Mouse (Mus musculus) CH12.LX (cell line): ENCODE data around the gene Socs1.
A peak's percentile ranks its signal among the peaks of the same experiment; 100 is the strongest.

Source experiments
- CTCF ChIP-seq, 2 experiments: IDR thresholded peaks in 1 of 2; conservative IDR thresholded peaks in 1 of 2; 2 replicates each; pipeline ENCODE4 v1.5.1; 2011 to 2012; ENCODE audit warnings: low read depth in 2 of 2, low read length in 2 of 2, improper control_type of control experiment in 1 of 2, inconsistent platforms in 1 of 2, mild to moderate bottlenecking in 1 of 2, moderate library complexity in 1 of 2
- JUN ChIP-seq: IDR thresholded peaks from 2 replicates; pipeline ENCODE4 v1.6.1; 2011; ENCODE audit warnings: low read depth, mild to moderate bottlenecking, low read length, improper control_type of control experiment, moderate library complexity; ENCODE audit not compliant: insufficient read depth
- KAT2A ChIP-seq: IDR thresholded peaks from 2 replicates; pipeline ENCODE4 v1.6.1; 2012; ENCODE audit warnings: low read length, improper control_type of control experiment, inconsistent platforms; ENCODE audit not compliant: insufficient replicate concordance
- MAX ChIP-seq: IDR thresholded peaks from 2 replicates; pipeline ENCODE4 v1.6.1; 2011; ENCODE audit warnings: low read length, improper control_type of control experiment
- MEF2A ChIP-seq: IDR thresholded peaks from 2 replicates; pipeline ENCODE4 v1.6.1; 2014; ENCODE audit warnings: low read depth, mild to moderate bottlenecking, inconsistent platforms, low read length, improper control_type of control experiment, borderline replicate concordance
- MYC ChIP-seq: IDR thresholded peaks from 2 replicates; pipeline ENCODE4 v1.6.1; 2011; ENCODE audit warnings: low read depth, mild to moderate bottlenecking, improper control_type of control experiment, low read length
- POLR2A ChIP-seq: IDR thresholded peaks from 2 replicates; pipeline ENCODE4 v1.6.1; 2011; ENCODE audit warnings: low read depth, mild to moderate bottlenecking, improper control_type of control experiment, low read length
- POLR2AphosphoS2 ChIP-seq: IDR thresholded peaks from 2 replicates; pipeline ENCODE4 v1.6.1; 2011; ENCODE audit warnings: low read depth, low read length, improper control_type of control experiment
- RAD21 ChIP-seq: IDR thresholded peaks from 2 replicates; pipeline ENCODE4 v1.6.1; 2011; ENCODE audit warnings: low read depth, mild to moderate bottlenecking, low read length, improper control_type of control experiment, moderate library complexity
- USF1 ChIP-seq: IDR thresholded peaks from 2 replicates; pipeline ENCODE4 v1.6.1; 2014; ENCODE audit warnings: low read depth, mild to moderate bottlenecking, inconsistent platforms, low read length, improper control_type of control experiment
- ZC3H11A ChIP-seq: IDR thresholded peaks from 2 replicates; pipeline ENCODE4 v1.6.1; 2012; ENCODE audit warnings: low read depth, mild to moderate bottlenecking, inconsistent platforms, low read length, improper control_type of control experiment
- ZKSCAN1 ChIP-seq: IDR thresholded peaks from 2 replicates; pipeline ENCODE4 v1.6.1; 2012; ENCODE audit warnings: low read depth, inconsistent platforms, low read length, improper control_type of control experiment, borderline replicate concordance

- TF ChIP-seq POLR2A, result no peak
- TF ChIP-seq CTCF (conservative IDR thresholded peaks at IDR 0.05 in 1 of 2, IDR thresholded peaks at IDR 0.05 in 1 of 2; ENCODE audit: low read depth in 2 of 2, low read length in 2 of 2), result no peak
- TF ChIP-seq JUN, result no peak
- TF ChIP-seq KAT2A, result 0 out of 2 replicates have a peak, but pooled peaks have one; percentile 30
- no peak for TF ChIP-seq POLR2AphosphoS2
- TF ChIP-seq MAX, result no peak
- no peak for TF ChIP-seq RAD21
- TF ChIP-seq MYC, result no peak
- no peak for TF ChIP-seq ZKSCAN1
- no peak for TF ChIP-seq USF1
- TF ChIP-seq ZC3H11A, result no peak
- TF ChIP-seq MEF2A, result peak; percentile 97
Observed at GRCm38 (mm10) chr16:10769661-10770060, 15.7 kb downstream of the Socs1 start.
